Mouse (Mus musculus): ENCODE measurements around the gene Pqbp1.

Pqbp1 gene

GRCm38 (mm10) chrX:7878495-7878894 lies 20.6 kb downstream of the Pqbp1 start:
- peak; percentile 45 to 52 for DNase-seq (ENCODE audit: low spot score in 2 of 2)

- DNase-seq (ENCODE audit: low spot score in 2 of 2) = peak; percentile 91 to 93
Observed at GRCm38 (mm10) chrX:7878007-7878419, 21.1 kb downstream of the Pqbp1 start, which contains the start of gene Pim2. TSS of gene Pim2 (plus strand) at chrX:7878262.

GRCm38 (mm10) chrX:7869826-7870225 lies 29.2 kb downstream of the Pqbp1 start:
- no peak for DNase-seq (ENCODE audit: low spot score in 2 of 2)

- no peak for DNase-seq (ENCODE audit: low spot score in 2 of 2)
Observed at GRCm38 (mm10) chrX:7868506-7868905, 30.6 kb downstream of the Pqbp1 start.

GRCm38 (mm10) chrX:7867141-7867540 lies 31.9 kb downstream of the Pqbp1 start:
- no peak for DNase-seq (ENCODE audit: low spot score in 2 of 2)

GRCm38 (mm10) chrX:7865786-7866185 lies 33.3 kb downstream of the Pqbp1 start:
- DNase-seq (ENCODE audit: low spot score in 2 of 2) = no peak

- no peak for DNase-seq (ENCODE audit: low spot score in 2 of 2)
Observed at GRCm38 (mm10) chrX:7865343-7865742, 33.7 kb downstream of the Pqbp1 start.

GRCm38 (mm10) chrX:7864551-7864950 lies 34.5 kb downstream of the Pqbp1 start:
- DNase-seq (ENCODE audit: low spot score in 2 of 2) = no peak

GRCm38 (mm10) chrX:7863181-7863580 lies 35.9 kb downstream of the Pqbp1 start:
- no peak for DNase-seq (ENCODE audit: low spot score in 2 of 2)

- no peak for DNase-seq (ENCODE audit: low spot score in 2 of 2)
Observed at GRCm38 (mm10) chrX:7859191-7859753, 39.8 kb downstream of the Pqbp1 start.

GRCm38 (mm10) chrX:7854578-7854977 lies 44.5 kb downstream of the Pqbp1 start:
- peak; percentile 33 to 45 for DNase-seq (ENCODE audit: low spot score in 2 of 2)

GRCm38 (mm10) chrX:7847845-7848244 lies 51.2 kb downstream of the Pqbp1 start:
- peak; percentile 43 to 49 for DNase-seq (ENCODE audit: low spot score in 2 of 2)

Data from right cerebral cortex, postnatal 10 days (tissue).